Mouse (Mus musculus): ENCODE measurements at regions not wholly inside any gene's neighbourhood (a gene's known extent, or its start where the extent isn't known, plus 50 kb on each side); places are given as distances from the start of the nearest gene placed in this dataset.

- Histone ChIP-seq H3K4me3 (ENCODE audit: control insufficient read depth in 1 of 2, insufficient read depth in 1 of 2, low read depth in 2 of 2, low read length in 2 of 2) (no peak overlapping the region), H3K79me2 (ENCODE audit: control insufficient read depth, insufficient read depth, low read length, poor library complexity) (no peaks in the 10 kb centered on the region), H3K27me3 (ENCODE audit: control insufficient read depth in 1 of 2, insufficient read depth in 2 of 2, low read length in 2 of 2) (no peaks in the 10 kb centered on the region), H3K4me1 (ENCODE audit: control insufficient read depth in 1 of 2, insufficient read depth in 2 of 2, low read length in 2 of 2) (peaks cover 0 to 3% of the 10 kb centered on the region in 2 experiments; a peak in 1 of 4 replicates), H3K27ac (ENCODE audit: control insufficient read depth, low read depth, low read length) (no peak overlapping the region), H3K36me3 (ENCODE audit: control insufficient read depth in 1 of 2, insufficient read depth in 2 of 2, low read length in 2 of 2) (peaks cover 0 to 3% of the 10 kb centered on the region in 2 experiments; a peak in 2 of 4 replicates), H3K9me3 (replicated peaks; ENCODE audit: insufficient read depth, low read length) (no peaks in the 10 kb centered on the region), H3K9ac (ENCODE audit: control insufficient read depth, low read depth, low read length, poor library complexity, severe bottlenecking) (no peak overlapping the region)
- DNase-seq (ENCODE audit: low read depth, low spot score) = peak; percentile 73
- TF ChIP-seq RCOR1 (IDR thresholded peaks at IDR 0.05; ENCODE audit: low read depth, low read length) = no peak
- TF ChIP-seq NELFE (IDR thresholded peaks at IDR 0.05; ENCODE audit: low read depth, low read length) = no peak
- TF ChIP-seq ELF1 (IDR thresholded peaks at IDR 0.05; ENCODE audit: low read depth, low read length) = no peak
- no peak for TF ChIP-seq TBP (IDR thresholded peaks at IDR 0.05; ENCODE audit: low read depth, low read length)
- peak; percentile 85 for TF ChIP-seq RAD21 (IDR thresholded peaks at IDR 0.05; ENCODE audit: low read depth, low read length)
- TF ChIP-seq BHLHE40 (IDR thresholded peaks at IDR 0.05; ENCODE audit: borderline replicate concordance, low read depth, low read length) = no peak
- no peak for TF ChIP-seq MYB (IDR thresholded peaks at IDR 0.05; ENCODE audit: low read depth, low read length)
- TF ChIP-seq ZC3H11A (IDR thresholded peaks at IDR 0.05; ENCODE audit: low read depth, low read length) = peak; percentile 66
- TF ChIP-seq EP300 (IDR thresholded peaks at IDR 0.05; ENCODE audit: low read depth in 1 of 2, low read length in 2 of 2) = no peak
- no peak for TF ChIP-seq KAT2A (conservative IDR thresholded peaks at IDR 0.05; ENCODE audit: low read depth, low read length)
- TF ChIP-seq CTCF (IDR thresholded peaks at IDR 0.05 in 2 of 3, conservative IDR thresholded peaks at IDR 0.05 in 1 of 3; ENCODE audit: control insufficient read depth in 1 of 3, insufficient read depth in 1 of 3, low read depth in 2 of 3, low read length in 3 of 3, poor library complexity in 1 of 3, severe bottlenecking in 1 of 3) = peak; percentile 59 to 89 (median 79)
- no peak for TF ChIP-seq TAL1 (IDR thresholded peaks at IDR 0.05; ENCODE audit: low read length)
- TF ChIP-seq ETS1 (IDR thresholded peaks at IDR 0.05; ENCODE audit: low read depth, low read length) = no peak
- peak; percentile 80 for TF ChIP-seq SMC3 (IDR thresholded peaks at IDR 0.05; ENCODE audit: low read depth, low read length)
- TF ChIP-seq ZMIZ1 (IDR thresholded peaks at IDR 0.05; ENCODE audit: low read depth, low read length) = no peak
- 0 out of 2 replicates have a peak, but pooled peaks have one; percentile 32 for TF ChIP-seq ZNF384 (IDR thresholded peaks at IDR 0.05; ENCODE audit: low read depth, low read length)
- no peak for TF ChIP-seq MAZ (IDR thresholded peaks at IDR 0.05; ENCODE audit: low read depth, low read length)
These were observed 67.1 kb upstream of the Nmur2 start for GRCm38 (mm10) chr11:56107929-56108328.

- no peaks in the 10 kb centered on the region for H3K9me3 ChIP-seq (replicated peaks; ENCODE audit: insufficient read depth, low read length)
- H3K79me2 ChIP-seq (ENCODE audit: control insufficient read depth, insufficient read depth, low read length, poor library complexity) = no peaks in the 10 kb centered on the region
- no peak overlapping the region for H3K27ac ChIP-seq (ENCODE audit: control insufficient read depth, low read depth, low read length)
- H3K4me1 ChIP-seq (ENCODE audit: control insufficient read depth in 1 of 2, insufficient read depth in 2 of 2, low read length in 2 of 2) = peaks cover 0 to 3% of the 10 kb centered on the region in 2 experiments; a peak in 1 of 4 replicates
- H3K27me3 ChIP-seq (ENCODE audit: control insufficient read depth in 1 of 2, insufficient read depth in 2 of 2, low read length in 2 of 2) = no peaks in the 10 kb centered on the region
- no peak overlapping the region for H3K9ac ChIP-seq (ENCODE audit: control insufficient read depth, low read depth, low read length, poor library complexity, severe bottlenecking)
- DNase-seq (ENCODE audit: low read depth, low spot score) = peak; percentile 62
- no peak overlapping the region for H3K4me3 ChIP-seq (ENCODE audit: control insufficient read depth in 1 of 2, insufficient read depth in 1 of 2, low read depth in 2 of 2, low read length in 2 of 2)
- H3K36me3 ChIP-seq (ENCODE audit: control insufficient read depth in 1 of 2, insufficient read depth in 2 of 2, low read length in 2 of 2) = peaks cover 0 to 3% of the 10 kb centered on the region in 2 experiments; a peak in 2 of 4 replicates
- TF ChIP-seq E2F4 (IDR thresholded peaks at IDR 0.05; ENCODE audit: borderline replicate concordance, low read depth, low read length) (no peak), ZMIZ1 (IDR thresholded peaks at IDR 0.05; ENCODE audit: low read depth, low read length) (no peak), ZKSCAN1 (IDR thresholded peaks at IDR 0.05; ENCODE audit: low read depth, low read length) (no peak), MAFK (IDR thresholded peaks at IDR 0.05; ENCODE audit: borderline replicate concordance, low read depth, low read length) (no peak), JUND (IDR thresholded peaks at IDR 0.05; ENCODE audit: low read depth, low read length) (no peak), ZNF384 (IDR thresholded peaks at IDR 0.05; ENCODE audit: low read depth, low read length) (no peak), USF2 (IDR thresholded peaks at IDR 0.05; ENCODE audit: borderline replicate concordance in 1 of 2, insufficient read depth in 1 of 2, low read depth in 1 of 2, low read length in 2 of 2) (no peak), ETS1 (IDR thresholded peaks at IDR 0.05; ENCODE audit: low read depth, low read length) (no peak), TCF12 (IDR thresholded peaks at IDR 0.05; ENCODE audit: low read depth, low read length) (no peak), ZC3H11A (IDR thresholded peaks at IDR 0.05; ENCODE audit: low read depth, low read length) (0 out of 2 replicates have a peak, but pooled peaks have one; percentile 29), MYB (IDR thresholded peaks at IDR 0.05; ENCODE audit: low read depth, low read length) (no peak), RCOR1 (IDR thresholded peaks at IDR 0.05; ENCODE audit: low read depth, low read length) (0 out of 2 replicates have a peak, but pooled peaks have one; percentile 35), MYC (IDR thresholded peaks at IDR 0.05; ENCODE audit: low read depth, low read length) (no peak), POLR2AphosphoS2 (IDR thresholded peaks at IDR 0.05; ENCODE audit: low read length) (no peak), MAZ (IDR thresholded peaks at IDR 0.05; ENCODE audit: low read depth, low read length) (no peak), RAD21 (IDR thresholded peaks at IDR 0.05; ENCODE audit: low read depth, low read length) (peak; percentile 63), CTCF (IDR thresholded peaks at IDR 0.05 in 2 of 3, conservative IDR thresholded peaks at IDR 0.05 in 1 of 3; ENCODE audit: control insufficient read depth in 1 of 3, insufficient read depth in 1 of 3, low read depth in 2 of 3, low read length in 3 of 3, poor library complexity in 1 of 3, severe bottlenecking in 1 of 3) (peak; percentile 64 to 81 (median 73)), MAX (IDR thresholded peaks at IDR 0.05; ENCODE audit: low read length) (no peak), NRF1 (IDR thresholded peaks at IDR 0.05; ENCODE audit: insufficient read depth, low read depth, low read length, poor library complexity, severe bottlenecking) (no peak), GABPA (IDR thresholded peaks at IDR 0.05; ENCODE audit: low read depth, low read length) (no peak), CHD1 (IDR thresholded peaks at IDR 0.05; ENCODE audit: low read depth, low read length) (no peak), NELFE (IDR thresholded peaks at IDR 0.05; ENCODE audit: low read depth, low read length) (no peak)
These were observed 64.8 kb upstream of the Nmur2 start for GRCm38 (mm10) chr11:56105632-56106031.
